Mouse (Mus musculus) thymus, postnatal 14 days (tissue): Measurements from ENCODE around the gene Rnf26.
"Not testable (repeated sequence)": the region's sequence is repeated elsewhere in the genome, so short reads cannot be mapped to it uniquely, and the experiment has no call there.

Source experiments
- DNase-seq: peaks from one replicate; pipeline ENCODE4 v3.0.0; 2021

The Rnf26 gene

DNA sequence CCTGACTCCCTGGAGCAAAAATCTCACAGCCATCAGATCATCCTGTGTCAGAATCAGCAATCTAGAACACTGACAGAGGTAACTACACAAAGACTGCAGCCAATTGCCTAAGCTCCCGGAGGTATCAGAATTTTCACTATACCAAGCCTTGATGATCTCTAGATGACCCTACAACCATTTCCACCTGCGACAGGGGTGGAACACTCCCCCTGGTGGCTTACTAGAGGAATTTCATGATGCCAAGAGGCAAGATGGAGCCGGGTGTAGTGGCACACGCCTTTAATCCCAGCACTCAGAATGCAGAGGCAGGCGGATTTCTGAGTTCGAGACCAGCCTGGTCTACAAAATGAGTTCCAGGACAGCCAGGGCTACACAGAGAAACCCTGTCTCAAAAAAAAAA, 11.0 kb upstream of the Rnf26 start:
- no peak for DNase-seq

DNA sequence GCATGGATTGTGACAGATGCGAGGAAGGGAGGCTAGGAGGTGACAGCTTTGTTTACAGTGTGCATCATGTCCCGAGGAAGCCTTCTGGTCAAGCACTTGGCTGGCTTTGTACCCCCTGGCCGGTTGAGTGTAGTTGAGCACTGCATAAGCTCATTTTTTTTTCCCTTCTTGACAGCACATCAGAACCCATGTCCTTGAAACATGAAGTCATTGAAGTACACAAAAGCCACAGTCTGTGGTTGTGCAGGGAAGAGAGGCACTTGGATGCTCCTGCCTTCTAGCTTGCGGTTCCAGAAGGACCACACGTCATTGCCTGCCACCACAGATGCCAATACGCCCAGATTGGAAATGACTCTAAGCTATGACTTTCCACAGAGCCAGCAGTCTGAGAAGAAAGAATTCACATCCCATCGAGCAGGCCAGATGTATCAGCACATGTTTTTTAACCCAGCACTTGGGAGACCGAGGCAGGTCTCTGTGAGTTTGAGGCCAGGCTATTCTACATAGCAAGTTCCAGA, 6.7 kb upstream of the Rnf26 start:
- no peak for DNase-seq

DNA sequence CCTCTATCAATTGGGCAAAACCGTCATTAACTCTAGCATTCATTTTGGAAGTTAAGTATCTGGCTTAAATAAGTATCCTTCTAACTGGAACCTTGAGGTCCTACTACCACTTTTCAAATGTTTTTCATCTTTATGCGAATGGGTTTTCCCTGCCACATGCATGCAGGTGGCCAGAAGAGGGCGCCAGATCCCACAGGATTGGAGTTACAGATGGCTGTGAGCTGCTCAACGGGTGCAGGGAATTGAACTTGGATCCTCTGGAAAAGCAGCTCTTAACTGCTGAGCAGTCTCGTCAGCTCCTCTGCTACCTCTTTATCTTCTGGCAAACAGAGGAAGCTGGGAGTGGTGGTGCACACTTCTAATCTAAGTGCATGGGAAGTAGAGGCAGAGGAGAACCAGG, 5.7 kb upstream of the Rnf26 start:
- DNase-seq = peak; percentile 77

DNA sequence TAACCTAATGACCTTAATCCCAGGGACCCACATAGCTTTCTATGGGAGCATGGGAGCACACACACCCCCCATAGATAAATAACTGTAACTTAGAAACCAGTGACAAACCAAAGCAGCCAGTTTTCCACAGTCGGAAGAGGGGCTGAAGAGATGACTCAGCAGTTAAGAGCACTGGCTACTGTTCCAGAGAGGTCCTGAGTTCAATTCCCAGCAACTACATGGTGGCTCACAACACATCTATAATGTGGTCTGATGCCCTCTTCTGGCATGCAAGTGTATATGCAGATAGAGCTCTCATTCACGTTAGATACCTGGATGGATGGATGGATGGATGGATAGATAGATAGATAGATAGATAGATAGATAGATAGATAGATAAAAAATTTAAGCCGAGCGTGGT, 2.9 kb upstream of the Rnf26 start:
- no peak for DNase-seq

DNA sequence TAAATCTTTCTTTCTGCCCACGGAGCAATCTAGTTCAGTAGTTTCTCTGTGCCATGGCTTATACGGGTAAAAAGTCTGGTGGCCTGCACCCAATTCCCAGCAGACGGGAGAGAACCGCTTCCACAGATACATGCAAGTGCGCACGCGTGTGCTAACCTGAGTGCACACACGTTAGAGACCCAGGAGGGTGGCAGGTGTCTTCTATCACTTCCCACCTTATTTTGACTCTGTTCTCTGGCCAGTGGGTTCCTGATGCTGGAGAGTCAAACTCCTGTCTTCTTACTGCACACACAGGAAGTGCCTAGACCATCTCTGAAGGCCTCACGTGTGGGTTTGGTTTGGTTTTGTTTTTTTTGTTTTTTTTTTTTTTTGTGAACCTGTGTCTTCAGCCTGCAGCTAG, 2.3 kb upstream of the Rnf26 start:
- DNase-seq = no peak

DNA sequence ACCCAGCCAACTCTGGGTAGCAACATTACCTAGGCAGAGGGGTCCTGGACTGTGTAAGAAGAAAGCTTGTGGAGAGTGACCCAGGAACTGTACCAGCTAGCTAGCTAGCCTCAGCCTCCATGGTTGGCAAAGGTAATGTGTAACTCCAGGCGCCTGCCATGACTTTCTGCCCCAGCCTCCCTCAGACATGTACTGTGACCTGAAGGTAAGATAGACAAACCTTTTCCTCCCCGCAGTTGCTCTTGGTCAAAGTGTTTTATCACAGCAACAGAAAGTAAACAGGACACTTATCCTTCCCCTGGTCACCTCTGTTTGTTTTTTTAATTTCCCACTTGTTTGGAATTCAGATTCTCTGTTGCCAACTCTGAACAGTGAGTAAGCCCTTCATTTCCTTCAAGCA, 1.1 kb upstream of the Rnf26 start:
- DNase-seq = no peak

DNA sequence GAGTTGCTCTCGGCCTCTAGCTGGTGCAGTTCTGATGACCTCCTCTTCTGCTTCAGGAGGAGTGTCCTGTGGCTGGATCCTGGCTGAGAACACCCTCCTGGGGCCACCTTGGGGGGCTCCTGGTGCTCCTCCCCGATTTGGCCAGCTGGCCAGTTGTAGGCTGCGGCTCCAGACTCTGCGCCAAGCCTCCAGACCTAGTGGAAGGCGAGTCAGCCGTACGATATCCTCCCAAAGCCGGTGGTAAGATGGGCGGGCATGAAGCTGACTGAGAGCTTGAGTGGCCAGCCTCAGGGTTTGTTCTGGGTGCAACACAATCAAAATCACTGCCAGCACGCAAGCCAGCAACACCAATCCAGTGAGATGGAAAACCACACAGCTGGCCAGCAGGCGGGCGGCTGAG, 1.4 kb downstream of the Rnf26 start:
- DNase-seq = not testable (repeated sequence)

DNA sequence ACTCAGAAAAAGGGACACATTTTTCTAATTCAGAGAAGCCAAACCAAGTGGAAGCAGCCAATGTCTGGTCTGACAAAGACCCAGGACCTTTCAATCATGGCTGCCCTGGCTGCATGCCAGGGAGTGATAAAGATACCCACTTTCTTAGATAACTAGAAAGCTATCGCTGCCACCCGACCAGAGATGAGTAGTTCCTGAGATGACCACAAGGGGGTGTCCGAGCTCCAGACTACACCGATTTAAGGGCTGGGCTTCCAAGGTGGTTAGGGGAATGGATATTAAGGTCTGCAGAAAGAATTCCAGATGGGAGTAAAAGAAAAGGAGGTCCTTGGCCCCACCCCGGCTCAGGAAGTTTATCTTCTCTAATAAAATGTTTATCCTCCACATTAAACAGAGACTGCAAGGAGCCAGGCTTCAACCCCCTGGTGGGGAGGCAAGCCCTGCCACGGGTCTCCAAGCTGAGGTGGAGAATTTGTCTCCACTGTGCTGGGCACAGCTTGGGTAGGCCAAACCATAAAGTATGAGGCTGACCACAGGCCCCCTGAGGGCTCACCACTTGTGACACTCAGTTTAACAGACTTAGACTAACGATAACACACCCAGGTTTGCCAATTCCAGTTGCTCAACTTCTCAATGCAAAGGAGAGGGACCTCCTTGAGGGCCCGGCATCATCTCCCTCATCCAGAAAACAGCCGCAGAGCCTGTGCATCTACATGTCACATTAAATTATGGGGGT, 3.8 kb downstream of the Rnf26 start:
- peak; percentile 81 for DNase-seq

DNA sequence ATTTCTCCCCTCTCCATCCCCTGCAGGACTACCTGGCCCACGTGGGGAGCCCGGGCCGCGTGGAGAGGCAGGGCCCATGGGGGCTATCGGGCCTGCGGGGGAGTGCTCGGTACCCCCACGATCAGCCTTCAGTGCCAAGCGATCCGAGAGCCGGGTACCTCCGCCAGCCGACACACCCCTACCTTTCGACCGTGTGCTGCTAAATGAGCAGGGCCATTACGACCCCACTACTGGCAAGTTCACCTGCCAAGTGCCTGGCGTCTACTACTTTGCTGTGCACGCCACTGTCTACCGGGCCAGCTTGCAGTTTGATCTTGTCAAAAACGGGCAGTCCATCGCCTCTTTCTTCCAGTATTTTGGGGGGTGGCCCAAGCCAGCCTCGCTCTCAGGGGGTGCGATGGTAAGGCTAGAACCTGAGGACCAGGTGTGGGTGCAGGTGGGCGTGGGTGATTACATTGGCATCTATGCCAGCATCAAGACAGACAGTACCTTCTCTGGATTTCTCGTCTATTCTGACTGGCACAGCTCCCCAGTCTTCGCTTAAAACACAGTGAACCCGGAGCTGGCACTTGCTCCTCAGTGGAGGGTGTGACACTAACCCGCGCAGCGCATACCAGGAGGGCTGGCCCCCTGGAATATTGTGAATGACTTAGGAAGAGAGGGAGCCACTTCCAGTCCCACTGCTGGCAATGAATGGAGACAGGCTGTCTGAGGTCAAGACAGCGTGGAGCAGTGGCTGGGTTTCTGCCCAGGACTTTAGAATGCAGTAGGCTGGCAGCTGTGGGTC, 4.9 kb downstream of the Rnf26 start:
- no peak for DNase-seq

DNA sequence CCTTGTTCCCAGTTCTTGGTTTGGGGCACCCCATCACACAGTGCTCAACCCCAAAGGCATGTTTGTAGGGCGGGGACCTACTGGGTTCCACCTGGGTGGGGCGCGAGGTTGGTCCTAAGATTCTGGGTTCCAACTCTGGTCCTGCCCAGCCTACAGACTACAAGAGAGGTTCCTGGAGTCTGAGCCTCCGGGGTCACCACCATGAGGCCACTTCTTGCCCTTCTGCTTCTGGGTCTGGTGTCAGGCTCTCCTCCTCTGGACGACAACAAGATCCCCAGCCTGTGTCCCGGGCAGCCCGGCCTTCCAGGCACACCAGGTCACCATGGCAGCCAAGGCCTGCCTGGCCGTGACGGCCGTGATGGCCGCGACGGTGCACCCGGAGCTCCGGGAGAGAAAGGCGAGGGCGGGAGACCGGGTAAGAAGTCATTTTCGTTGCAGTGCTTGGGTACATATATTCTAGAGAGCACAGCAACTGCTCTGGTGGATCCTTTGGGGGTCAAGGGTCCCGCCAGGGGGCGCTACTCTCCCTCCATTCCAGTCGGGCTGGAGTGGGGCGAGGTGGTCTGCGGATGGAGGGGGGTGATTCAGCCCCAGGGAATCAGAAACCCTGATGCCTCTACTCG, 5.6 kb downstream of the Rnf26 start:
- no peak for DNase-seq

DNA sequence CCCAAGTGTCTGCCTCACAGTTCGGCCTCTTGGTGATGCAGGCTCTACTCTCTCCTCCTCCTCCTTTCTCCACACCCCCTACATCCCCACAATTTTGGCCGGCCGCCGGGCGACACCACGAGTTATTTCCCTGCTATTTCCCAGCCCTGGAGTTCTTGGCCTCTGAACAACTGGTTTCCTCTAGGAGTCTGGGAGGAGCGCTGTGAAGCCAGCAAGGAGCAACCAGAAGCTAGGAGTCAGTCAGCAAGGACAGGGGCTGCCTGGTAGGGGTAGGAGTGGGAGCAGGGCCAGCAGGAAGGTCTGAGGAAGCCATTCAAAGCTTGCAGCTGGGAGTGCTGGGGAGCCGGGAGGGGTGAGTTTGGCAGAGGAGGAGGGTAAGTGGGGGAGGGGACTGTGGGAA, 6.2 kb downstream of the Rnf26 start, which contains the start of gene C1qtnf5:
TSS of gene C1qtnf5 (plus strand) at position 136 of the 400 bp plus-strand sequence.
- DNase-seq = no peak

DNA sequence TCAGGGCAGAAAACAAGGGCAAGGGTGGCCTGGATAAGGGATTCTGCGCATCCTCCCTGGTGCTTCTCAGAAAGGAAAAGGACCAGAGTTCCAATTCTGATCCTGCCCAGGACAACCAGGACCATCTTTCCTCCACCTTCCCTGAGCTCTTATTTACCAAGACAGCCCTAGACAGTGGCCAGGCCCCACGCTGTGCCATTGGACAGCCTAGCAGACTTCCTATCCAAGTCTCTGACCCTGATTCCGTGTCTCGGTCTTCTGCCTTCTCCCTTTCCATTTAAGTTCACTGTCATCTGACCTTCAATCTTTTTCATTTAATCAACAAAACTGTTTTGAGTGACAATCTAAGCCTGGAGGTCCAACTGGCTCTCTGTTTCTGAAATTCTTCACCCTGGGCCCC, 6.7 kb downstream of the Rnf26 start:
- DNase-seq = no peak

DNA sequence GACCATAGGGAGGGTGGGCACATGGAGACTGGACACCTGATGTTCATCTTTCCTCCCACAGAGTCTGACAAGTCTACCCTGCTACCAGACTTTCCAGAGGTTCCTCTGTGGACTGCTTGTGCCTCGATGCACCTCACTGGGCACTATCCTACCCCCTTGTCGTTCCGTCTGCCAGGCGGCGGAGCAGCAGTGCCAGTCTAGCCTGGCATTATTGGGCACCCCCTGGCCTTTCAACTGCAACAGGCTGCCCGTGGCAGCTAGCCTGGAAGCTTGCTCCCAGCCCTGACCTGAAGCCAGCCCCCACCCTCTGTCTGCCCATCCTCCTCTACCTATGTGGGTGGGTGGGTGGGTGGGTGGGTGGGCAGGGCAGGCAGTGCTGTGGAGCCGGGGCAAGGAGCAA, 7.1 kb downstream of the Rnf26 start:
- no peak for DNase-seq

DNA sequence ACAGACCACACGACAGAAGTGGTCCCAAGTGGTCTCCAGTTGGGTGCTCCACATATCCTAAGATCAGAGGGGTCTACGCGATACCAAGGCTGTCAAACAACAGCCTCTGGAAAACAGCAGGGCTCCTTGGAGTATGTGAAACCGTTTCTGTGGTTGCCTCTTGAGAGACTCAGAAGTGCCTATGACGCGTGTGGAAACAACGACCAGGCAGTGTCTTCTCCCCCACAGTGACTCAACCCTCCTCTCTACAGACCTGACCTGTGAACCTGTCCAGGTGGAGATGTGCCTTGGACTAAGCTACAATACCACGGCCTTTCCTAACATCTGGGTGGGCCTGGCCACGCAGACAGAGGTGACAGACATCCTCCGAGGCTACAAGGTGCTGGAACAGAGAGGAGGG, 7.5 kb downstream of the Rnf26 start:
- DNase-seq = no peak

DNA sequence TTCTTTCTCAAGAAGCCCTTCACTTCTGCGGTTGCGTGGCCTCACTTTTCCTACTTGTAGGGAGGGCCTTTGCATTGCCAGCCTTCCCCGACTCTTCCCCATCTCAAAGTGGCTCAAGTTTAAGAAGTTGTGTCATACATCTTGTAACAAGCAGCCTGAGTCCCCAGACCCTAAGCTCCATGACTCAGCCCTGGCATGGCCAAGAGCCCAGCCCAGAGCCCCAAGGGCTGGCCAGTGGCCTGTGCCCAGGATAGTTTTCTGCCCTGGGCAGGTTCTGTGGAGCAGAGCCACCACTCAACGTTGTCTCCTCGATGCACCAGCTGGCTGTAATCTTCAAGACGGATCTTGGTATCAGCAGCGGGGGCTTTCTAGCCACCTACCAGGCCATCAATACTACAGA, 8.4 kb downstream of the Rnf26 start:
- DNase-seq = no peak

DNA sequence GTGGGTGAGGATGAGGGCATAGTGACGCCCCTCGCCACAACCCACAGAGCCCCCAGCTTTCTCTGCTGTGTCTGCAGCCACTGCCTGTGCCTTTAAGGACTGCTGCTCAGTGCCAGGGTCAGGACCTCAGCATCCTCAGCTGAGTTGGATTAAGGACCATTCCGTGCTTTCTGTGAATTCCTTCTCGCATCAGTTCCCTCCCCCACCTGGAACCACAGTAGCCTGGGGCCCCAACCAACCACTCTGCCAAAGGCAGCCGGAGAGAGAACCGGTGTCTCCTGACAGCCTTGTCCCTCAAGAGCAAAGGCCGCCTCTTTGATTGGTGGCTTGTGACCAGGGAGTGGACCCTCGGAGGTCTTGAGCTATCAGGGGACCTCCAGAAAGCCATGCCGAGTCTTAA, 11.8 kb downstream of the Rnf26 start, which contains the start of gene Mfrp:
TSS of gene Mfrp (plus strand) at position 240 of the 400 bp plus-strand sequence.
- DNase-seq = no peak

DNA sequence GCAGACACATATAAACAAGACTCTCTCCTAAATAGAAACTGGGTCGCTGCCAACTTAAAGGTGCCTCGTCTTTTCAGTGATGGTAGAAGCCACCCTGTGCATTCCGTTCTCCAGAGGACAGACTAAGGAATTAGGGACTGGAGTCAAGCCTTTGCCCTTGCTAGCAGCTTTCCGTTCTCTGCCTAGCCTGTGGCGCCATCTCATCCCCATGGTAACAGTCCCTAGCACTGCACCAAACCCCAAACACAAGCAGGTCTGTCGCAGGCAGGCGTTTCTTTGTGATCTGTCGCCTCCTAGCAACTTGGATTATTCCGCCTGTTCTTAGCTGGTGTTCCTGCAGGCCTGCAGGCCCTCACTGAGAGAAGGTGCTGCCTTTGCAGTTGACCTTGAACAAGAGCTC, 16.8 kb downstream of the Rnf26 start:
- no peak for DNase-seq

DNA sequence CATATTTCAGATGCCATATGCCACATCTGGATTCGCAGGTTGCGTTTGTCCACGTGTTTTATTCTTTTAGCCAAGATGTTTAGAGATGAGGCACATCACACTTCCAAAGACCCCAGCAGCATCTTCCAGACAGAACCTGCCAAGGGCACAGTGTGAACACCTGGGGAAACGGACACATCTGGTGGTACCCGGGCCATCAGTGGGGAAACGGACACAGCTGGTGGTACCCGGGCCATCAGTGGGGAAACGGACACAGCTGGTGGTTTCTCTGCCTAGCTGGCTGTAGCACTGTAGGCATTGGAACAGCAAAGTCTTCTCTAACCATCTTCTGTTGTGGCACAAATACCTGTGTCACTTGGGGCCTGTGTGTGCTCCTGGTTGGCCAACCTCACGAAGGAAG, 17.5 kb downstream of the Rnf26 start:
- DNase-seq = no peak

DNA sequence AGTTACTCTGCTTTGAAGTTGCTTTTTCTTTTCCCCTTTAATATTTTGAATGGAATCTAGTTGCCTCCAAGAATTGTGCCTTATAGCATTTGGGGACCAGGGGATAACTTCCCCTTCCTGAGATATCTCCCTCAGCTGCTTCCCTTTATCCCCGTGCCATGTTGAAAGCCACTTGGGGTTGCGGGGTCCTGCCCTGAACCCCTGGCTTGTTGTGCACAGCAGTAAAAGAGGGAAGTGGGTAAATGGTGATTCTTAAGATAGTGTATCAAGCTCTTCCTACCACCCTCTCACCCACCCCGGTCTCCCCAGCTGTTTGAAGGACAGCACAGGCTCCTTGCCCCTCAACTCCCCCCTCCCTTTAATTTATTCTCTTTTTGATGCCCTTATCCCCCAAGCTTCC, 18.6 kb downstream of the Rnf26 start:
- no peak for DNase-seq

DNA sequence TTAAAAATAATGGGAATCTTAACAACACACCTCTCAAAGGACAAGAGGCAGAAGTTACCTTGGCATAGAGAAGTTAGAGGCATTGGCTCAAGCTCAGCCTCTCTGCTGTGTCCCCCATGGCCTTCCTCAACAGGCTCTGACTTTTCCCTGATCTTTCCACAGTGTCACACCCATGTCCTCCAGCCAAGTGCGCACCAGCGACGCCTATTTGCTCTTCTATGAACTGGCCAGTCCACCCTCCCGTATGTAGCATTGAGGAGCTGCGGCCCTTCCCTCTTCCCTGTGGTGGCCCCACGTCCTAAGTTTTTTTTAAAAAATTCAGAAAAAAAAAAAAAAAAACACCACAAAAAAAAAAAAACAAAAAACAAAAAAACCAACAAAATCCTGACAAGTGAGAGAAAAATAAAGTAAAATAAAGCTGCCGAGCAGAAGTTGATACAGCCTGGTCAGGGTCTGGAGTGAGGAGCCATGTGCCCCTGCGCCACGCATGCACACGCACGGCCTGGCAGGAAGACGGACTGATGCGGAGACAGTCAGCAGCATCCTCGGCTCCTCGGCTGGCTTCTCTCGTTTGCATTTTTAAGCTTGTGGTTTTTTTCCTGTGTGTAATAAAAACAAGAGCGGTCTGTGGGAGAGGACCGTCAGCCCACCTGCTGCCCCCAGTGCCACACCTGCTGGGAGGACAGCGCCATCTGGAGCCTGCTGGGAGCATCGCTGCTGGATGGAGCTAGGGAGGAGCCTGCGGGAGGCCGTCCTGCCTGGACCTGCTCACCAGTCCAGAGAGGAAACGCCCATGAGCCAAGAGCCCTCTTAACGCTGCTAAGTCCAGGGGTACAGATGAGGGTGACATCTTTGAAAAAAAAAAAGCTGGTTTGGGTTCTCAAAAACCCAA, 19.5 kb downstream of the Rnf26 start:
- DNase-seq = peak; percentile 91

DNA sequence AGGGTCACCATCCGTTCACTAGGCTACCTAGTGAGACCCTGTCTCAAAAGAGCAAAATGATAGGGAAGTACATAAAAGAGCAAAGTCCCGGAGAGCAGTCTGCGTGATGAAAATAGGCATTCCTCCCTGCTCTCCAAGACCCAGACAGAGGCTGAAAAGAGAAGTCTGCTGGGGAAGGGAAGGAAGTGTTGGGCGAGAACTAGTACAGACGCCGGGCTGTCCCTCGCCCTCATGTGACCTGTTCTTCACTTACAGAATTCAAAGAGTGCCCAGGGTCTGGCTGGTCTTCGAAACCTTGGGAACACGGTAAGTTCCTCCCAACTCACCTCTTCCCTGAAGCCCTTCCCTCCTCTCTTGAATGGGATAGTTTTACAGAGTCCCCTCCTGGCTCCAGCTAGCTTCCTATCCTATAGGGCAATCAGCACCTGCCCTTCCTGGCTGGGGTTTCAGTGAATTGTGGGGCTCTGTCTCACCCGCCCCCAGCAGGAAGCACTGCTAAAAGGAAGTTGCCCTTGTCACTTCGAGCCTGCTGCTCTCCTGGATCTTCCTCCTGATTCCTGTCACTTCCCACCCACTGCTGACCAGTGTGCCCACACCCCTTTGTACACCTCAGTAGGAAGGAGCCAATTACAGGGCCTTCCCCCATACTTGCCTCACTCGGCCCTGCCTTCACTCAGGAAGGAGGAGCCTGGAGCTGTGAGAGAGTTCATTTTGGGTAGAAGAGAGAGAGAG, 24.3 kb downstream of the Rnf26 start:
- DNase-seq = peak; percentile 63
